24 mouse cellular contexts compared by ENCODE assay signal in the genomic region with DNA sequence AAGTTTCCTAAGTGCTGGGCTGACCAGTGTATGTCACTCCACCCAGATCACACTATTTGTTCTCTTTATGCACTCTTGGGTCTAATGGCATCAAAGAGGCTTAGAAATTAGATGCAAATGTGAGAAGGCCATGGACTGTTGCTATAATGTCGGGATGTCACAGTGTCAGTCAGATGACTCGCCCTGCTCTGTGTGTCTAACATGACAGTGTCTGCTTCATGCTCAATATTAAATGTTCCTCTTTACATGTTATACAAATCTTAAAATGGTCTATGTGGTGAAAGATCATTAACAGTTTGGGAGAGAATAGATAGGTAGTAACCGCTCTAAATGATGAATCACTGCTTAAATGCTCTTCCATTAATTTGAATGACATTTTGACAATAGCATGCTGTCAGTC.
DNase-seq lines count a peak whose midpoint lies in the region; ATAC-seq and TF ChIP-seq lines count a peak whose summit lies in the region.
"Had no signal": no experiment of that assay in that cellular context is flagged by ENCODE, and none has a peak within 500 bp of the region (broad histone marks: within the 10 kb centered on the region; RNA-seq: fewer than 3 reads in every experiment).

No protein-coding gene starts in this region.

- no peak overlapping the region for H3K27ac ChIP-seq in limb, embryonic 11.5 days (replicated peaks; ENCODE audit: low read depth, low read length)
- no peak overlapping the region for H3K27ac ChIP-seq in limb, embryonic 10.5 days
- no peak overlapping the region for H3K27ac ChIP-seq in midbrain, embryonic 14.5 days (replicated peaks; ENCODE audit: low read depth, low read length)
- H3K27ac ChIP-seq in midbrain, postnatal 0 days (ENCODE audit: low read depth, low read length) = no peak overlapping the region
- H3K27ac ChIP-seq: embryonic facial prominence, embryonic 12.5 days; embryonic facial prominence, embryonic 15.5 days; gastrocnemius, adult 2 months; hindbrain, embryonic 14.5 days; hindbrain, postnatal 0 days had no signal

- DNase-seq in limb, embryonic 11.5 days (ENCODE audit: low spot score) = no peak
- DNase-seq in limb, embryonic 10.5 days (ENCODE audit: low spot score) = no peak
- DNase-seq in brain, embryonic 14.5 days (ENCODE audit: low read depth) = peak; percentile 5
- DNase-seq in midbrain, embryonic 14.5 days = peak; percentile 5
- no peak for DNase-seq in midbrain, postnatal 0 days (ENCODE audit: low spot score)
- no peak for DNase-seq in layer of hippocampus, adult 9-10 months (ENCODE audit: low spot score)
- no peak for DNase-seq in adrenal gland, adult 2 months
- DNase-seq: adrenal gland, adult 8-10 months; adrenal gland, postnatal 25 days; B cell, adult 2 months; cerebellum, adult 18-20 months; cerebellum, adult 9-10 months; cerebellum, postnatal 14 days; forebrain, postnatal 0 days; gastrocnemius, adult 2 months; gastrocnemius, postnatal 14 days; heart, adult 11 months had no signal

- H3K36me3 ChIP-seq in limb, embryonic 11.5 days (ENCODE audit: control insufficient read depth, insufficient read depth, low read length) = no peaks in the 10 kb centered on the region
- no peaks in the 10 kb centered on the region for H3K36me3 ChIP-seq in limb, embryonic 10.5 days
- no peaks in the 10 kb centered on the region for H3K36me3 ChIP-seq in midbrain, embryonic 14.5 days (ENCODE audit: control insufficient read depth, insufficient read depth, low read length)
- H3K36me3 ChIP-seq in midbrain, postnatal 0 days (ENCODE audit: insufficient read depth, low read length) = no peaks in the 10 kb centered on the region
- H3K36me3 ChIP-seq: embryonic facial prominence, embryonic 12.5 days; embryonic facial prominence, embryonic 15.5 days; G1E had no signal

- no peak for TF ChIP-seq POLR2A in brain, embryonic 14.5 days (IDR thresholded peaks at IDR 0.05; ENCODE audit: borderline replicate concordance, extremely low read depth, insufficient read depth, insufficient read length, poor library complexity, severe bottlenecking)

- no peak overlapping the region for H3K4me3 ChIP-seq in limb, embryonic 11.5 days (ENCODE audit: low read depth, low read length)
- no peak overlapping the region for H3K4me3 ChIP-seq in limb, embryonic 10.5 days
- H3K4me3 ChIP-seq in midbrain, embryonic 14.5 days (replicated peaks; ENCODE audit: low read depth, low read length) = no peak overlapping the region
- no peak overlapping the region for H3K4me3 ChIP-seq in midbrain, postnatal 0 days (ENCODE audit: low read depth, low read length)
- H3K4me3 ChIP-seq: embryonic facial prominence, embryonic 12.5 days; embryonic facial prominence, embryonic 15.5 days; gastrocnemius, adult 2 months had no signal

- WGBS in limb, embryonic 11.5 days = 90% methylated on average over 3 of the region's 3 CpGs
- WGBS in limb, embryonic 10.5 days = 86% methylated on average over 3 of the region's 3 CpGs
- WGBS in midbrain, embryonic 14.5 days = 46% methylated on average over 3 of the region's 3 CpGs
- WGBS in midbrain, postnatal 0 days = 53% methylated on average over 3 of the region's 3 CpGs

- H3K4me2 ChIP-seq in limb, embryonic 11.5 days (ENCODE audit: low read depth, severe bottlenecking) = no peak overlapping the region
- H3K4me2 ChIP-seq in midbrain, embryonic 14.5 days (ENCODE audit: low read length) = no peak overlapping the region
- no peak overlapping the region for H3K4me2 ChIP-seq in midbrain, postnatal 0 days (ENCODE audit: low read depth, low read length, poor library complexity, severe bottlenecking)
- H3K4me2 ChIP-seq: embryonic facial prominence, embryonic 12.5 days; embryonic facial prominence, embryonic 15.5 days; heart, embryonic 11.5 days; hindbrain, embryonic 14.5 days had no signal

- no peaks in the 10 kb centered on the region for H3K9me3 ChIP-seq in limb, embryonic 11.5 days (ENCODE audit: control insufficient read depth, low read length)
- H3K9me3 ChIP-seq in limb, embryonic 10.5 days (replicated peaks) = no peaks in the 10 kb centered on the region
- no peaks in the 10 kb centered on the region; the same call in 1 of the 2 replicates for H3K9me3 ChIP-seq in midbrain, embryonic 14.5 days (ENCODE audit: control insufficient read depth, low read length)
- H3K9me3 ChIP-seq in midbrain, postnatal 0 days (ENCODE audit: low read length) = no peaks in the 10 kb centered on the region
- H3K9me3 ChIP-seq: embryonic facial prominence, embryonic 12.5 days; embryonic facial prominence, embryonic 15.5 days; G1E had no signal

- no peak overlapping the region for H3K9ac ChIP-seq in limb, embryonic 11.5 days (ENCODE audit: low read length)
- no peak overlapping the region for H3K9ac ChIP-seq in midbrain, embryonic 14.5 days (replicated peaks; ENCODE audit: low read length)
- no peak overlapping the region for H3K9ac ChIP-seq in midbrain, postnatal 0 days (replicated peaks; ENCODE audit: low read length, poor library complexity, severe bottlenecking)
- H3K9ac ChIP-seq: embryonic facial prominence, embryonic 12.5 days; embryonic facial prominence, embryonic 15.5 days; forebrain, postnatal 0 days; hindbrain, embryonic 14.5 days had no signal

- ATAC-seq in limb, embryonic 11.5 days (ENCODE audit: insufficient number of reproducible peaks, low FRiP score, low TSS enrichment, low read depth) = 0 out of 2 replicates have a peak, but pooled peaks have one; percentile 26
- ATAC-seq in midbrain, embryonic 14.5 days (ENCODE audit: low FRiP score, low TSS enrichment) = no peak
- 0 out of 2 replicates have a peak, but pooled peaks have one; percentile 5 for ATAC-seq in midbrain, postnatal 0 days (ENCODE audit: low FRiP score)
- ATAC-seq: forebrain, postnatal 0 days; hindbrain, postnatal 0 days had no signal

- H3K27me3 ChIP-seq in limb, embryonic 11.5 days (ENCODE audit: control insufficient read depth, insufficient read depth, low read length) = no peaks in the 10 kb centered on the region
- no peaks in the 10 kb centered on the region for H3K27me3 ChIP-seq in limb, embryonic 10.5 days (ENCODE audit: low read depth, poor library complexity, severe bottlenecking)
- no peaks in the 10 kb centered on the region for H3K27me3 ChIP-seq in midbrain, embryonic 14.5 days (ENCODE audit: control insufficient read depth, insufficient read depth, low read length)
- no peaks in the 10 kb centered on the region for H3K27me3 ChIP-seq in midbrain, postnatal 0 days (ENCODE audit: insufficient read depth, low read length)
- H3K27me3 ChIP-seq: CH12.LX; embryonic facial prominence, embryonic 12.5 days; embryonic facial prominence, embryonic 15.5 days had no signal

- no peaks in the 10 kb centered on the region for H3K4me1 ChIP-seq in limb, embryonic 11.5 days (ENCODE audit: control insufficient read depth, insufficient read depth, low read length)
- H3K4me1 ChIP-seq in limb, embryonic 10.5 days = no peaks in the 10 kb centered on the region
- no peaks in the 10 kb centered on the region for H3K4me1 ChIP-seq in midbrain, embryonic 14.5 days (ENCODE audit: control insufficient read depth, insufficient read depth, low read length)
- H3K4me1 ChIP-seq in midbrain, postnatal 0 days (ENCODE audit: insufficient read depth, low read length) = no peaks in the 10 kb centered on the region
- H3K4me1 ChIP-seq: embryonic facial prominence, embryonic 12.5 days; embryonic facial prominence, embryonic 15.5 days had no signal

- TF ChIP-seq CTCF in brain, embryonic 14.5 days (IDR thresholded peaks at IDR 0.05; ENCODE audit: borderline replicate concordance, extremely low read depth, insufficient read depth, insufficient read length) = no peak
- no peak for TF ChIP-seq CTCF in midbrain, postnatal 0 days (IDR thresholded peaks at IDR 0.05)

Comparison
In these comparisons a context has a peak if more than half of its experiments do, and no peak if none do; other contexts are left out.
1. DNase-seq: peak in brain, embryonic 14.5 days (single experiment) and midbrain, embryonic 14.5 days (single experiment); none in limb, embryonic 11.5 days (single experiment), limb, embryonic 10.5 days (single experiment), midbrain, postnatal 0 days (single experiment), layer of hippocampus, adult 9-10 months (single experiment) and adrenal gland, adult 2 months (single experiment).